Mouse (Mus musculus): Measurements from ENCODE around the gene Cacna1f. TPM values are rescaled to one million over a fixed set of nuclear protein-coding genes. Genes with fewer than 3 reads are reported as not detected.
A peak's percentile ranks its signal among the peaks of the same experiment; 100 is the strongest.

Gene Cacna1f
- 0.03 and 0.04 TPM in 2 replicates for polyA plus RNA-seq (2012; rRNA removed)

DNA sequence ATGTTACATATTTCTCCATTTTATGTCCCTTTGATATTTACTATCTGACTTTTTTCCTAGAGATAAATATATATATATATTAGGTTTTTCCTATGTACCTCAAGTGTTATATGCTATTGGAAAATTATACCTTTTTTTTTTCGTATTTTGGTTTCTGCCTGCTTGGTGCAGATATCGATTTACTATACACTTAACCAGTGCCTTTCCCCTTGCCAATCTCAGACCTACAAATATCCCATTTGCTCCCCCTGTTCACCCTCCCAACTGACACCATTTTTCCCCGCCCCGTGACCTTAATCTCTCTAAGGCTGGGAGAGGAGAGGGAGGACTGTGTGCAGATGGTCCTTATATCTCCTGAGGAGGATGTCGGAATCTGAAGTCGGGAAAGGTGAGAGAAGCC, at the start of gene Cacna1f:
Gene Cacna1f, plus strand, starts transcription at position 301 of the 400 bp plus-strand sequence.
- 71% methylated on average over 6 of the region's 6 CpGs for WGBS
- Histone ChIP-seq H3K27me3 (ENCODE audit: control insufficient read depth, insufficient read depth, low read length) (peaks cover 3% of the 10 kb centered on the region; the same call in 1 of the 2 replicates), H3K4me3 (ENCODE audit: low read depth, low read length) (no peak within 1 kb of the TSS), H3K36me3 (ENCODE audit: control insufficient read depth, insufficient read depth, low read length) (0 out of 2 replicates have a peak, but pooled peaks cover 2% of the 10 kb centered on the region), H3K27ac (ENCODE audit: insufficient read depth, low read depth, low read length) (no peak within 1 kb of the TSS), H3K4me1 (ENCODE audit: control insufficient read depth, insufficient read depth, insufficient read length, low read length) (0 out of 2 replicates have a peak, but pooled peaks cover 3% of the 10 kb centered on the region)
- TF ChIP-seq CTCF (IDR thresholded peaks at IDR 0.05; ENCODE audit: extremely low read depth, insufficient read length, insufficient replicate concordance, low read depth, low read length): no peak
- TF ChIP-seq POLR2A (IDR thresholded peaks at IDR 0.05; ENCODE audit: low read depth, low read length): no peak

DNA sequence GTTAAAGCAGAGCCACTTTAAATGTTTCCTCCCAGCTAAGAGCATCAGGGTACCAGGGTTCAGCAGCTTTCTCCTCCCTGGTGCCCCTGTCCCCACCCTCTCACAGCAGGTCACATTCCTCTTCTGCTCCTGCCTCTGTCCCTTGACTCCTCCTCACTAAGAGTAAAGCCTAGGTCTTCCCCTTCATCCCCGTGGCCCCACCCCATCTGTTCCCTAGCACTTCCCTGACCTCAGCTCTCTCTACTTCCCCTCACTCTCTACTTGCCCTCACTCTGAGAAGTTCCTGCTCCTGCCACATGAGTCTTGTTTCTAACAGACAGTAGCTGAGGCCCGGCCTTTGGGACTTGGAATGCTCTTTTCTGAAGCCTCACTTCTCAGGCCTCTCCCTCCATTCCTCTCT, 43.8 kb upstream of the Cacna1f start:
- no peaks in the 10 kb centered on the region for H3K4me1 ChIP-seq (ENCODE audit: control insufficient read depth, insufficient read depth, insufficient read length, low read length)
- whole genome bisulfite sequencing: 34% methylated on average over 2 of the region's 2 CpGs
- H3K36me3 ChIP-seq (ENCODE audit: control insufficient read depth, insufficient read depth, low read length): no peaks in the 10 kb centered on the region
- no peak overlapping the region for H3K4me3 ChIP-seq (ENCODE audit: low read depth, low read length)
- H3K27ac ChIP-seq (ENCODE audit: insufficient read depth, low read depth, low read length): no peak overlapping the region
- H3K27me3 ChIP-seq (ENCODE audit: control insufficient read depth, insufficient read depth, low read length): no peaks in the 10 kb centered on the region
- TF ChIP-seq CTCF (IDR thresholded peaks at IDR 0.05; ENCODE audit: extremely low read depth, insufficient read length, insufficient replicate concordance, low read depth, low read length) (no peak), POLR2A (IDR thresholded peaks at IDR 0.05; ENCODE audit: low read depth, low read length) (no peak)

DNA sequence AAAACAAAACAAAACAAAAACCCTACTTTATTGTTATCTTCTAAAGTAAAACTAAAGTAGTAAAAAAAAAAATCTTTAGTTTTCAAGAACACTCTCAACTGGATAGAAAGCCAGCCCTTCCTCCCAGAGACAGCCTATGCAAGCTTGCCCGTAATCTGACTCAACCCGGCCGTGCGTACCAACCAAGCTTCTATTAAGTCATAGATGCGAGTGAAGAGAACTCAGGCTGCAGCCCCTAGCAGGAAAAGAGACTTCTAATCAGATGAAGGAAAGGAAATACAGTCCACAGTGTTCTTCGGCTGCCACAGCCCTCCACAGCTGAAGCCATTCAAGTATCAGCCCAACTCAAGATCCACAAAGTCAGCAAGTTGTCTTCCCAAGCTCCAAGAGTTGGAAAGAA, 40.5 kb upstream of the Cacna1f start:
- H3K27ac ChIP-seq (ENCODE audit: insufficient read depth, low read depth, low read length): no peak overlapping the region
- no peaks in the 10 kb centered on the region for H3K36me3 ChIP-seq (ENCODE audit: control insufficient read depth, insufficient read depth, low read length)
- TF ChIP-seq CTCF (IDR thresholded peaks at IDR 0.05; ENCODE audit: extremely low read depth, insufficient read length, insufficient replicate concordance, low read depth, low read length) (no peak), POLR2A (IDR thresholded peaks at IDR 0.05; ENCODE audit: low read depth, low read length) (no peak)
- no peak overlapping the region for H3K4me3 ChIP-seq (ENCODE audit: low read depth, low read length)
- no peaks in the 10 kb centered on the region for H3K4me1 ChIP-seq (ENCODE audit: control insufficient read depth, insufficient read depth, insufficient read length, low read length)
- WGBS: 80% methylated on average over 6 of the region's 6 CpGs
- no peaks in the 10 kb centered on the region for H3K27me3 ChIP-seq (ENCODE audit: control insufficient read depth, insufficient read depth, low read length)

DNA sequence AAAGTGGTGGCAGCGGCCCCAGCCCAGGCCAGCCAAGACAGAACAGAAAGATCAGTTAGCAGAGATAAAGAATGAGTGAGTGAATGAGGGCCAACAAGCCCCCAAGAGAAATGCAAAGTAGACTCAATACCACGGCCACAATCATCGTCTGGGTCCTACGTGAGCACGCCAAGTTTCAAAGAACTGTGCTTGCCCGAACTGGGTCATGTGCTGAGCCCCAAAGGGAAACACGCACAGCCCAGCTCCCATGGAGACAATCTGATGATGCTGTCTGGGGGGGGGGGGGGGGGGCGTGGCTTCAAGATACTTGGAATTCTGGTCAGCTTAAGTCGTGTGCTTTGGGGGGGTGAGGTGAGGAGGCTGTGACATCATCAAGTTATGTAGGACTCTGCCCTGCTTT, 39.4 kb upstream of the Cacna1f start:
- H3K27me3 ChIP-seq (ENCODE audit: control insufficient read depth, insufficient read depth, low read length): no peaks in the 10 kb centered on the region
- H3K4me3 ChIP-seq (ENCODE audit: low read depth, low read length): no peak overlapping the region
- 65% methylated on average over 9 of the region's 9 CpGs for WGBS
- H3K27ac ChIP-seq (ENCODE audit: insufficient read depth, low read depth, low read length): no peak overlapping the region
- TF ChIP-seq POLR2A (IDR thresholded peaks at IDR 0.05; ENCODE audit: low read depth, low read length) (no peak), CTCF (IDR thresholded peaks at IDR 0.05; ENCODE audit: extremely low read depth, insufficient read length, insufficient replicate concordance, low read depth, low read length) (no peak)
- H3K36me3 ChIP-seq (ENCODE audit: control insufficient read depth, insufficient read depth, low read length): no peaks in the 10 kb centered on the region
- H3K4me1 ChIP-seq (ENCODE audit: control insufficient read depth, insufficient read depth, insufficient read length, low read length): peaks cover 3% of the 10 kb centered on the region; the same call in 1 of the 2 replicates

DNA sequence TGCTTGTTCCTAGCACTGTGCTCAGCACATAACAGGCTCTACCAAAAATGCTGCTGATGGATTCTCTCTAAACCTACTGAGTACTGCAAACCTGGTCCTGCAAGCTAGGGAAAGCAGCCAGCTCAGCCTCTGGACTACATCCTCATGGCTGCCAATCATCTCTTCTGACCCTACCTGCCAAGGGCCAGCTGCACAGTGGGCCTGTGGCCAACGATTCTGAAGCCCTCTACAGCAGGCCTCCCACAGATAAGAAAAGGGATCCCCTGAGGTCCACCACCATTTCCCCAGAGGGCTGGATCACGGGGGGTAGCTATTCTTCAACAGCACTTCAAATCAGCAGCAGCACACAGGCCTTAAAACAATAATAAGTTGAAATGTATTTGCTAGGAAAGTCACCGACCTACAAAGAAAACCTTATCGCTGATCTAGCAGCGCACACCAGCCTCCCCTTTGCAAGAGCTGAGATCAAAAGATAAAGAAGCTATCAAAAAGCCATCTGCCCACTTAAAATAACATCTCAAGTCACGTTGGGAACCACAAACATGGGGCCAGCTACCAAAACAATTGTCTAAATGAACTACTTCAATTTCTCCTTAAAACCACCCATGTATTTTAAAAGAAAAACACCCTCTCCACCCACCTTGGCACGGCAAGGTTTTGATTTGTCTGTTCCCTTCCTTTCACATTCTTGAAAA, 36.3 kb upstream of the Cacna1f start:
- Histone ChIP-seq H3K36me3 (ENCODE audit: control insufficient read depth, insufficient read depth, low read length) (no peaks in the 10 kb centered on the region), H3K4me1 (ENCODE audit: control insufficient read depth, insufficient read depth, insufficient read length, low read length) (peaks cover 12% of the 10 kb centered on the region), H3K27ac (ENCODE audit: insufficient read depth, low read depth, low read length) (no peak overlapping the region), H3K4me3 (ENCODE audit: low read depth, low read length) (no peak overlapping the region), H3K27me3 (ENCODE audit: control insufficient read depth, insufficient read depth, low read length) (no peaks in the 10 kb centered on the region)
- WGBS: 64% methylated on average over 7 of the region's 7 CpGs
- TF ChIP-seq POLR2A (IDR thresholded peaks at IDR 0.05; ENCODE audit: low read depth, low read length) (no peak), CTCF (IDR thresholded peaks at IDR 0.05; ENCODE audit: extremely low read depth, insufficient read length, insufficient replicate concordance, low read depth, low read length) (no peak)

DNA sequence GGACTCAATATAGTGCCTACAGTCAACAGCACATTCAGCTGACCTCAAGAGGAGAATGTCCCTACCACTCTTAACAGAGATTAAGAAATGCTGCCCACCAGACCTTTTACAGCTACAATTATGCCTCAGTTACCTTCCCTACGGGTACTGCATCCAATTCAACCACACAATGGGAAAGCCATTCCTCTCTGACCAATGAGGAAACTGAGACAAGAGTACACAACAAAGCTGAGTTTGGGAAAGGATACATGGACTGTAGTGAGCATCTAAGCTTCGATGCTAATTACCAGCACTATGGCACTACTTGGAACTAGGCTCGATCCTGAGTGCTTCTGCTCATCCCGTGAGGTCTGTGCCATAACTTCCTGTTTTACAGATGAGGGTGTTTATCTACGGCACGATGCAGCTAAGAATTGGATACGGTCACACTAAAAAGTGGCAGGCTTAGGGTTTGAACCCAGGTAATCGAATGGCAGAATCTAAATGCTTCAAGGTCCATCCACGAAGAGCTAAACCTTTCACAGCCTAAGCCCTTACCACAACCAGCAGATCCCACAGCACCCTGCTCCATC, 35.2 kb upstream of the Cacna1f start:
- H3K4me1 ChIP-seq (ENCODE audit: control insufficient read depth, insufficient read depth, insufficient read length, low read length): peaks cover 12% of the 10 kb centered on the region
- no peaks in the 10 kb centered on the region for H3K27me3 ChIP-seq (ENCODE audit: control insufficient read depth, insufficient read depth, low read length)
- no peak overlapping the region for H3K4me3 ChIP-seq (ENCODE audit: low read depth, low read length)
- no peak overlapping the region for H3K27ac ChIP-seq (ENCODE audit: insufficient read depth, low read depth, low read length)
- no peaks in the 10 kb centered on the region for H3K36me3 ChIP-seq (ENCODE audit: control insufficient read depth, insufficient read depth, low read length)
- WGBS: 89% methylated on average over 9 of the region's 9 CpGs
- TF ChIP-seq CTCF (IDR thresholded peaks at IDR 0.05; ENCODE audit: extremely low read depth, insufficient read length, insufficient replicate concordance, low read depth, low read length) (no peak), POLR2A (IDR thresholded peaks at IDR 0.05; ENCODE audit: low read depth, low read length) (no peak)

DNA sequence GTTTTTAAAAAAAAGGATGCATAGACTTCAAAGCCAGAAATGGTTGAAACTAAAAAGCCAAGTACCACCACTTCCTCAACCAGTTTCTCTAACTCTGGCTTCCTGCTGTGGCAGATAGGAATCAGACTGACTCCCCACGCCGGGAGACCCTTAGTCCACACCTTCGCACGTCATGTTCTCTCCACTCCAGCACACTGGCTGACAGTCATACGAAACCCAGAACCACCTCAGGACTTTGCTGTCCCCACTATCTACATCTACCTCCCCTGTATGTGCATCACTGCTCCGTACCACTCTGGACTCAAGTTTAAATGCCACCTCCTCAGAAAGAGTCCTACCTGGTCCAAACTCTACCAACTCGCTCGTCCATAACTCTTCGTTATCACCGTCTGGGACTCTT, 34.4 kb upstream of the Cacna1f start:
- TF ChIP-seq CTCF (IDR thresholded peaks at IDR 0.05; ENCODE audit: extremely low read depth, insufficient read length, insufficient replicate concordance, low read depth, low read length): no peak
- Histone ChIP-seq H3K27ac (ENCODE audit: insufficient read depth, low read depth, low read length) (peak overlapping the region; percentile 45), H3K4me3 (ENCODE audit: low read depth, low read length) (no peak overlapping the region), H3K27me3 (ENCODE audit: control insufficient read depth, insufficient read depth, low read length) (no peaks in the 10 kb centered on the region), H3K4me1 (ENCODE audit: control insufficient read depth, insufficient read depth, insufficient read length, low read length) (peaks cover 12% of the 10 kb centered on the region), H3K36me3 (ENCODE audit: control insufficient read depth, insufficient read depth, low read length) (no peaks in the 10 kb centered on the region)
- WGBS: 40% methylated on average over 10 of the region's 10 CpGs

All from small intestine, adult 2 months (tissue).